Mouse (Mus musculus): ENCODE results near the gene Il12rb2. TPM values are rescaled to one million over a fixed set of nuclear protein-coding genes. Genes with fewer than 3 reads are reported as not detected.
A peak's percentile ranks its signal among the peaks of the same experiment; 100 is the strongest.

Il12rb2 gene
- total RNA-seq, 2 experiments from 2014 or later = 6.3 TPM; not detected in 1

DNA sequence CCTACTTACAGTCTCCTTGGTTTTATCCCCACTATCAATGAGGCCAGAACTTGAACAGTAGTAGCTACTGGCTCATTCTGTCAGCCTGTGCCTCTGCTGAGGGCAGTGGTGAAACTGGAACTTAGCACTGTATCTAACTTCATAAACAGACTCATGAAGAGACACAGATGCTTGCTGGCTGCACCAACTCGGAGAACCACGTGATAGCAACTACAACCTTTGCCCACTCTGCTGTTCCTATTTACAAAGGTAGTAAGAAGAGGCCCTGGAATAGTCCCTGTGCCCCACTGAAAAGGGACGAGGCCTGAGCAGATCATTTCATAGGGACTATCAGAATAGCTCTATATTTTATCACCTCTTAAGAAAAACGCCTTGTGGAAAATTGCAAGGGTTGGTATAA lies 75.7 kb downstream of the Il12rb2 start:
- no peak for ATAC-seq (replicated peaks; ENCODE audit: low FRiP score, poor library complexity, severe bottlenecking)

GRCm38 (mm10) chr6:67298742-67299141 lies 77.2 kb downstream of the Il12rb2 start:
- no peak for ATAC-seq (replicated peaks; ENCODE audit: low FRiP score, poor library complexity, severe bottlenecking)

- no peak for ATAC-seq (replicated peaks; ENCODE audit: low FRiP score, poor library complexity, severe bottlenecking)
These were observed 79.9 kb downstream of the Il12rb2 start for GRCm38 (mm10) chr6:67296126-67296525.

GRCm38 (mm10) chr6:67292042-67292623 lies 83.9 kb downstream of the Il12rb2 start:
- no peak for ATAC-seq (replicated peaks; ENCODE audit: low FRiP score, poor library complexity, severe bottlenecking)

DNA sequence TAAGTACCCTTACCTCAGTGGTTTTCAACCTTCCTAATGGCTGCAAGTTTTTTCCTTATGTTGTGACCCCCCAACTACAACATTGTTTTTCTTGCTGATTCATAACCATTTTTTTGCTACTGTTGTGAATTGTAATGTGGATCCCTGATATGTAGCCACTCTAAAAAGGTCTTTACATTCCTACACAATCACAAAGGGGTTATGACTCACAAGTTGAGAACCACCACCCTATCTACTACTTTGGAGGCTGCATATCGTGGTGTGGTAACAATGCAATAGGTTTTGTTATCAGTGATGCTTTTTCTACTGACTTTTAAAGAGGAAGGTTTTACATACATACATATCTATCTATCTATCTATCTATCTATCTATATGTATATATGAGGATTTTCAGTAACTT lies 93.1 kb downstream of the Il12rb2 start:
- ATAC-seq (replicated peaks; ENCODE audit: low FRiP score, poor library complexity, severe bottlenecking) = no peak

GRCm38 (mm10) chr6:67281614-67282197 lies 94.3 kb downstream of the Il12rb2 start:
- ATAC-seq (replicated peaks; ENCODE audit: low FRiP score, poor library complexity, severe bottlenecking) = peak; percentile 61

DNA sequence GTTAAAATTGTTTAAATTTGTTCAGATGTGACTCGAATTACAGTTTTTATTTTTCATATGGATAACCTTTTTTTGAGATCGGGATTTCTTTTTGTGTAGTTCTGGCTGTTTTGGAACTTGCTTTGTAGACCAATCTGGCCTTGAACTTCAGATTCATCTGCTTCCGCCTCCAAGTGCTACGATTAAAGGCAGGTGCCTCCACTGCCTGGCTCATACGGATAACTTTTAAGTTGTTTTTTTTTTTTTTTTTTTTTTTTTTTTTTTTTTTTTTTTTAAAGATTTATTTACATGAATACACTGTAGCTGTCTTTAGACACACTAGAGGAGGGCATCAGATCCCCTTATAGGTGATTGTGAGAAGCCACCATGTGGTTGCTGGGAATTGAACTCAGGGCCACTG lies 98.0 kb downstream of the Il12rb2 start:
- no peak for ATAC-seq (replicated peaks; ENCODE audit: low FRiP score, poor library complexity, severe bottlenecking)

DNA sequence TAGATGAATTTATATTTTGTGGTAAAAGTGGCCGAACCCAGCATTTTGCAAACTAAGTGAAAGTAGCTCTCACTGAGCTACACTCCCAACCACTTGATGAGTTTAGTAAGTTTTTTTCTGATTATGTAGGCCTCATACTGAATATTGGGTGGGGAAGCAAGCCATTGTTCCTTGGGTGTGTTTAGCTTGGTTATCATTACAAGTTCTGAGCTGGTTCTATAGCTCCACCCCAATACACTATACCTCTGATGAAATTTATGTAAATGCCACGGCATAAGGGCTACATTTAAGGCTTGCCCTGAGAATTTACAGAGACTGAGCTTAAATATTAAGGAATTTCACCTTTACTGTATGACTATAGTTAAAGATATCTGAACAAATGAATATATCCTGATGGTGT lies 106.5 kb downstream of the Il12rb2 start:
- no peak for ATAC-seq (replicated peaks; ENCODE audit: low FRiP score, poor library complexity, severe bottlenecking)

DNA sequence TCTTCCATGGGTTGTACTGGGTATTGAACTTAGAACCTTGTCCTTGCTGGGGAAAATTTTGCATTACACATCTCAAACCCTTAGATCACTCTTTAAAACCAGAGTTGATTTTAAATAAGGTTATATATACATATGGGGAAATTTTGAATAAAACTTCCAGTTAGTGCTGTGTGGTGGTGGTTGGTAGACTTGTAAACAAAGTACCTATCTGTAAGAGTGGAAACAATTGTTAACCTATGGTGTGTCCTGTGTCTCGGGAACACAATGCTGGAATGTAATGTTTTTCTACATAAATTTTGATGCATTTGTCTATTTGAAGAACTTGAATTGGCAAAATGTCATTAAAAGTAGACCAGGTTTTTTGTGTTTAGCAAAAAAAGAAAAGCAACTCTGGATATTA lies 107.0 kb downstream of the Il12rb2 start:
- ATAC-seq (replicated peaks; ENCODE audit: low FRiP score, poor library complexity, severe bottlenecking) = no peak

DNA sequence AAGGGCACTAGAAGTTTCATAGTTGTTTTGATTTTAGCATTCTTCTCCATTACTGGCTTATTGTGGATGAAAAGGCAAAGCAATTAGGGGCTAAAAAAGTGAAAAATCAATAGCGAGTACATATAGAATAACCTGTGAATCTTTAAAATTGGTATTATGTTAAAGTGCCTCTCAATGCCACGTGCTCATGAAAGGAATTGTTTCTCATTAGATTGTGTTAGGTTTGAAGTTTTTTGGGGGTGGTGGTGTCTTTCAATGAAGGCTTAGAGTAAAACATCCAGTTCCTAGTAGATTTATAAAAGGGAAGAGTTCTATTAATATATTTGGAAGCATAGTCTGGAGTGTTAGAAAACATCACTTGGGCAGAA lies 107.8 kb downstream of the Il12rb2 start:
- ATAC-seq (replicated peaks; ENCODE audit: low FRiP score, poor library complexity, severe bottlenecking) = no peak

DNA sequence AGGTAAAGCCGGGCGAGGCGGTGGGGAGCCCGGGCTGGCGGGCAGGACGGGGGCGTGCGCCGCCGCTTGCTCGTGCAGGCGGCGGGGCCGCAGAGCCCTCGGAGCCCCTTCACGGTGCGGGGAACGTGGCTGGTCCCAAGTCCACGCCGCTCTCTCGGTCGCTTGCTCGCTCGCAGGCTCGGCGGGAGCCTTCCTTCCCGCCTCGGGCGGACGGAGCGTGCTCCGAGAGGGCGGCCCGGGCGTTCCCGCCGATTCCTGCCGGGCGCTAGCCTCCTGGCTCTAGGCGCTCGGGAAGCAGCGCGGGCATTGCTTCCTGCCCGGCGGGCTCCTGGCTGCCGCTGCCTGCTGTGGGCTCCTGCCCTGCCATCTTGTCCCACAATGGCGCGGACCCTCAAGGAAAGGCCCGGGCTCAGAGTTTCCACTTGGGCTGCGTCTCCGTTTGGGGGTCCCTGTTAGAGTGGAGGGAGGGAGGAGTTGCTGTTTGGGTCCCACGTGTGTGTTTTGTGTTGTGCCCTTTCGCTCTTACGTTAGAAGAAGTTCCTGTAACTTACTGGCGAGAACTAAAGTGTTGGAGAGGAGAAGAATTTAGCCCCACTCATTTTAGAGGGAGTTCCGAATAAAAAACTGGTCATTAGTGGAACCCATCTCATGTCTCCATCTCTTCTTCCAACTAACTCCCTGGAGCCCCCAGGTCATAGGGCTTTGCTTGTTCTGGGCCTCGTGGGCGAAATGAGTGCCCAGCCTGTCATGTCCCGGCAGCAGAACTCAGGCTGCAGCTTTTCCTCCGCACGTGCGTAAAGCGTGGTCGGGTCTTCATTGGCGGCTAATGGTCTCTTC lies 108.4 kb downstream of the Il12rb2 start:
- peak; percentile 41 for ATAC-seq (replicated peaks; ENCODE audit: low FRiP score, poor library complexity, severe bottlenecking)

- ATAC-seq (replicated peaks; ENCODE audit: low FRiP score, poor library complexity, severe bottlenecking) = peak; percentile 92
These were observed 109.2 kb downstream of the Il12rb2 start for GRCm38 (mm10) chr6:67266664-67267407.

GRCm38 (mm10) chr6:67266159-67266657 lies 109.8 kb downstream of the Il12rb2 start:
- ATAC-seq (replicated peaks; ENCODE audit: low FRiP score, poor library complexity, severe bottlenecking) = peak; percentile 42

GRCm38 (mm10) chr6:67264935-67265334 lies 111.1 kb downstream of the Il12rb2 start:
- no peak for ATAC-seq (replicated peaks; ENCODE audit: low FRiP score, poor library complexity, severe bottlenecking)

DNA sequence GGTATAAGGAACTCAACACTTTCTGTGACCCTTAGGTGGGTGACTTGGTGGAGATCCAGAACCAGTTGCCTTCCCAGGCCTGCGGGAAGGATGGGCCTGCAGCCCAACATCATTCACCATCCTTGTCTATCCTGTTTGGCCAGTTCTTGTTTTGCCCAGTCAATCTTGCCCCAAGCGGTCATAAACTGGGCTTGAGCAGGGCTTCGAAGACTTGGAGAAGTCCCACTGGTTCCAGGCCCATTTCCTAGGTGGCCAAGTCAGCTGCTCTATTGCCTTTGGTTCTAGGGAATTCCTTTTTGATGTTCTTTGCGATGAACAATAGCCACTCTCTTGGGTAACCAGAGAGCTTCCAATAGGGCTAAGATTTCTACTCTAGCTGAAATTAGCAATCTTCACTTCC lies 124.9 kb downstream of the Il12rb2 start:
- ATAC-seq (replicated peaks; ENCODE audit: low FRiP score, poor library complexity, severe bottlenecking) = no peak

DNA sequence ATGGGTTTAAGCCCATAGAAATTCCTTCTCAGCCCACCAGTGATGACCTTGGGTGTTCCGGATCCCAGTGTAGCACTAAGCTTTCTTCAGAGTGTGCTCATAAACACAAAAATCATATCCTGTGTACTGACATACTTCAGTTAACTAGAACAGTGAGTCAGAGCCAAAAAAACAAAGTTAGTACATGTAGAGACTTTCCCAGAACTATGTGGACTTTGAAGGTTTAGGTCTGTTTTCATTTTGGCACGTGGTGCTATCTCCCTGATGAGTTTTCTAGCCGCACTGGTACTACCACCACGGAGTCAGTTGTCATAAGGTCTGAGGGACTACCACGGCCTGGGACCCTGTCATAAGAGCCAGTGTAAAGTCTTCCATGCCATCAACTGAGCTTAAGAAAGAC lies 131.5 kb downstream of the Il12rb2 start:
- no peak for ATAC-seq (replicated peaks; ENCODE audit: low FRiP score, poor library complexity, severe bottlenecking)

- ATAC-seq (replicated peaks; ENCODE audit: low FRiP score, poor library complexity, severe bottlenecking) = no peak
These were observed 132.1 kb downstream of the Il12rb2 start for GRCm38 (mm10) chr6:67243765-67244420.

Data from erythroid progenitor cell, adult 5-6 weeks (primary cell).